Mouse (Mus musculus) C2C12 (cell line): ENCODE measurements at regions not wholly inside any gene's neighbourhood (a gene's known extent, or its start where the extent isn't known, plus 50 kb on each side); places are given as distances from the start of the nearest gene placed in this dataset.

Experiments used
- CTCF ChIP-seq: IDR thresholded peaks from one replicate; pipeline ENCODE4 v1.5.1; 2011; ENCODE audit not compliant: control insufficient read depth, insufficient read depth, insufficient read length
- MAX ChIP-seq: IDR thresholded peaks from one replicate; pipeline ENCODE4 v1.6.1; 2011; ENCODE audit warnings: mild to moderate bottlenecking, control low read depth
- USF1 ChIP-seq: IDR thresholded peaks from one replicate; pipeline ENCODE4 v1.6.1; 2011; ENCODE audit warnings: low read depth, mild to moderate bottlenecking, control low read depth, moderate library complexity

GRCm38 (mm10) chr15:38413329-38413728, 988.0 kb downstream of the 4930447A16Rik start:
- TF ChIP-seq CTCF, result no peak
- no peak for TF ChIP-seq USF1
- TF ChIP-seq MAX, result no peak
